Mouse (Mus musculus): Measurements from ENCODE around the gene Runx2. TPM values are rescaled to one million over a fixed set of nuclear protein-coding genes. Genes with fewer than 3 reads are reported as not detected.

Gene Runx2
- total RNA-seq, 2 experiments from 2014 or later, result 0.35 to 0.41 TPM

DNA sequence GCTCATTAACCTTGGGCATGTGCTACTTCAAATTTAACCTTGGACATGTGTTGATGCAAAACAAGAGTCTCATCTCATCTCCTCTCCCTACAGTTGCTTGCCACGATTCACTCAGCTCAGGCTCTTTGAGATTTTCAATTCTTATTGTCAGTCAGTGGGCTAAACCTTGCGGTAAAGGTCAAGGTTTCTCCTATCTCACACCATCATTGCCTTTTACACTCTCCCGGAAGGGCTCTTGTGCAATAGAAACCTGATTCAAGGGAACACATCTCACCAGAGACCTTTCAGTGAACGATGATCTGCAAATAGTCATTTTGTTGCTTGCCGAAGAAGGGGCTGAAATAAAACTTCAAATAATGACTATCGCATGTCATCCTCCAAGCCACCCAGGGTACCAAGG, 354.4 kb downstream of the Runx2 start:
- no peak for DNase-seq

DNA sequence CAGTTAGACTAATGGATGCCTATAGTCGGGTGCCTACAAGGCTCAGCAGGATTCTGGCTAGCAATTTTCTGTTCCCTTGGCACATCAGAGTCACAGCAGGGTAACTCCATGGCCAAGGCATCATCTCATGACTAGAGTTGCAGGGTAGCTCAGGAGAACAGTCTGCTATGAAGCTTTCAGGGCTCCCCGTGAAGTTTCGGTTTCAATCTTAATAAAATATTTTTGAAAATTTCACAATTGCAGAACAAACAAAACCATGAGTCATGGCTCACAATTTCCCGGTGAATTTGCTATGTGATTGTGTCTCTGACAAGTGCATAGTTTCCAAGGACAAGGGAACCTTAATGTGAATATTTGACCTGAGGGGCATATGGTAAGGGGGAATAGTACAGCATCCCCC, 355.6 kb downstream of the Runx2 start:
- DNase-seq, result no peak

DNA sequence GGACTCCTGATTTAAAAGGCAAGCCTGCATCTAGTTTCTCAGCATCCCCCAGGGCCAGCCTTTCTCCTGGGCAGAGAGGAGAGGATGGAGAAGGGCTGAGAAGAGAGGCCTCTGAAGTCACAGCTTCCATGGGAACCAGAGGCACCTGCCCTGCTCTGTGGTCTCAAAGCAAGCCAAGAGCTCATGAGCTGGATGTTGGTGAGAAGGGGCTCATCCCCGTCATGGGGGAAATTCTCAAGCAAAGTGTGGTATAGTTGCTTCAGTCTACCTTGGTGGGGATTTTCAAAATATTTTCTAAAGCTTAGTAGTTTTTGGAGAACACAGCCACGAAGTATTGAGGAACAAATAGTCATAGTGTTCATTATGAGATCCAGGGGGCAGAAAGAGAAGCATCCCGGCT, 357.9 kb downstream of the Runx2 start:
- no peak for DNase-seq

DNA sequence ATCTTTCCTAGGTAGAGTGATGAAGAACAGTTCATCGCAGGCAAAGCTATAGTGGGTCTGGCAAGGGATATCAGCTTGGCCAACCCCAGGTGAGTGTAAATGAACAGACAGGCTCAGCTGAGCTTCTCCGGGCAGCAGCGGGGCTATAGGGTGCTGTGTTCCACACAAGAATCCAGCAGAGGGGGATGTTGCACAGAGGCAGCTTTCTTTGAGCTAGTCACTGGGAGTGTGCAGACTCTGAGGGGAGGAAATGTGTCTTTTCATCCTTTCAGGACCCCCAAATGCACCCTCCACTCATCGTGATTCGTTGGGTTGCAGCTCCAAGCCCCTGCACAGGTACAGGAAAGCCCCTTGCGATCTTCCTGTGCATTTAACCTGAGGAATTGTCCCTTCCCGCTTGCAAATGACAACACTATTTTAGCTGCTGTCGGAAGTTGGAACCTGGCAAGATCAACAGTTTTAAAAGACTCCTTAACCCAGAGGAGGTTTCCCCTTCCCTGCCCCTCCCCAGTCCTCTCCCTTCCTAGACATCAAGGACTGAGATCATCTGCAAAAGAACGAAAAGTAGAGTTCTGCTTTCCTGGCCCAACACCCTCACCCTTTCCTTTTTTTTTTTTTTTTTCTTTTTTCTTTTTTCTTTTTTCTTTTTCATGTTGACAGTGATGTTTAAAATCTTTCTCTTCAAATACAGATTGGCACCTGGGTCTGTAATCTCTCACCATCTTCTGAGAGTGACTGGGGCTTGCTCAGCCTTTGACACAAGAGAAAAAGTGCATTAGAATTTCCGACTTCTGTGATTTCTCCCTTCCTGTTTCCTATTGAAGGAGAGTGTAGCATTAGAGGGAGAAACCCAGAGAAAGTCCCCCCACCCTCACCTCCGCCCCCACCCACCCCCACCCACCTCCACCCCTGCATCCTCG, 358.7 kb downstream of the Runx2 start:
- DNase-seq, result peak; percentile 45 to 75

DNA sequence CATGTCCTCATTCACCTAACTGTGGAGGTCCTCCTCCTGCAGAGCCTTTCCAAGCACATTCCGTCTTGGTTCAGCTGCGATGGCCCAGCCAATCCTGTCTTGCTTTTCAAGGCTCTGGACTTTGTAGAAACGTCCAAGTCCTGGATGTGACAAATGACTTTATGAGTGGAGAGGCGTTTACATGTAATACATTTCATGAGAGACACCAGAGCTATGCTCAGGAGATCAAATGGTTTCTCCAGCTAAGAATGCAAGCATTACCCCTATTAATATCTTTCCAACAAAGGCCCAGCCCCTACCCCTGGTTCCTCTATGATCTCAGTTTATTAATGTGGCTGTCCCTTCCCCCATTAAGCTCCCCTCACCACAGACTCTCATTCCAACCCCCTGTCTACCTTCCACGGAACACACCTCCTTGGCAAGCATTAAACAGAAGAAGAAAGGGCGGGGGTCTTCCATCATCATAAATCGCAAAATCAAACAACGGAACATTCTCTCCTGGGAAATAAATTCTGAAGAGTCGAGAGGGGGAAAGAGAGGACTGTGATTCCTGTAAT, 364.6 kb downstream of the Runx2 start:
- DNase-seq, result no peak

Other genes starting within 250 kb of the Runx2 start
- gene Supt3, start 37.6 kb downstream of the Runx2 start, total RNA-seq (2021), result 10 to 100 TPM; 16.4 to 18.4 TPM

All from heart, adult 18-20 months (tissue).